Mouse (Mus musculus) midbrain, embryonic 13.5 days (tissue): ENCODE measurements around the gene 4930451I11Rik. TPM values are rescaled to one million over a fixed set of nuclear protein-coding genes. Genes with fewer than 3 reads are reported as not detected.

ENCODE experiments used
- ATAC-seq: fragments of 200-750 bp; cut with Nextera tagmentation; 2 replicates; pipeline ENCODE4 v1.8.0; 2017; ENCODE audit warnings: mild to moderate bottlenecking, moderate TSS enrichment, moderate library complexity
- H3K27ac ChIP-seq: fragments of 300-500 bp; sonication (generic); 2 replicates; pipeline ENCODE4 v1.5.1; 2015; ENCODE audit warnings: inconsistent platforms, mild to moderate bottlenecking, moderate library complexity
- H3K27me3 ChIP-seq: fragments of 300-500 bp; sonication (generic); 2 replicates; pipeline ENCODE4 v1.6.1; 2015; ENCODE audit warnings: mild to moderate bottlenecking, inconsistent platforms
- H3K36me3 ChIP-seq: fragments of 300-500 bp; sonication (generic); 2 replicates; pipeline ENCODE4 v1.6.1; 2015; ENCODE audit warnings: mild to moderate bottlenecking, inconsistent platforms
- H3K4me1 ChIP-seq: fragments of 300-500 bp; sonication (generic); replicated peaks from 2 replicates; pipeline ENCODE4 v1.6.1; 2015; ENCODE audit warnings: inconsistent platforms
- H3K4me2 ChIP-seq: fragments of 300-500 bp; sonication (generic); replicated peaks from 2 replicates; pipeline ENCODE4 v1.6.1; 2015; ENCODE audit warnings: moderate library complexity, mild to moderate bottlenecking, inconsistent platforms
- H3K4me3 ChIP-seq: fragments of 300-500 bp; sonication (generic); replicated peaks from 2 replicates; pipeline ENCODE4 v1.5.1; 2015; ENCODE audit warnings: mild to moderate bottlenecking, inconsistent platforms
- H3K9ac ChIP-seq: fragments of 300-500 bp; sonication (generic); replicated peaks from 2 replicates; pipeline ENCODE4 v1.6.1; 2015; ENCODE audit warnings: mild to moderate bottlenecking, inconsistent platforms
- H3K9me3 ChIP-seq: fragments of 300-500 bp; sonication (generic); 2 replicates; pipeline ENCODE4 v1.6.1; 2016; ENCODE audit warnings: mild to moderate bottlenecking, inconsistent platforms
- WGBS: fragments of 180-500 bp; shearing (Covaris S2); methylation state at CpG from one replicate; pipeline ENCODE4 v1.1.7; 2015; 5-methylcytosine and 5-hydroxymethylcytosine counted together
- polyA plus RNA-seq: library from polyadenylated mRNA; unstranded; fragments of >200 nt; fragmentation: Nextera tagmentation; extraction: Ambion mirVana; gene quantifications from 2 replicates; pipeline ENCODE4 v1.2.1, GENCODE M21; 2015

4930451I11Rik gene
- not detected in 2 replicates for polyA plus RNA-seq

- H3K4me2 ChIP-seq, result peak within 1 kb of the TSS; percentile 59
- peaks cover 34% of the 10 kb centered on the region for H3K4me1 ChIP-seq
- H3K4me3 ChIP-seq, result peak within 1 kb of the TSS; percentile 33
- 60% methylated on average over 5 of the region's 5 CpGs for WGBS
- H3K27me3 ChIP-seq, result no peaks in the 10 kb centered on the region
- H3K36me3 ChIP-seq, result peaks cover 27% of the 10 kb centered on the region
- H3K9me3 ChIP-seq, result no peaks in the 10 kb centered on the region
- 0 out of 2 replicates have a peak, but pooled peaks have one; percentile 28 for ATAC-seq
- H3K27ac ChIP-seq, result peak within 1 kb of the TSS; percentile 45; the same call in 1 of the 2 replicates
- peak within 1 kb of the TSS; percentile 25 for H3K9ac ChIP-seq
Observed at GRCm38 (mm10) chr7:126831539-126831938, at the start of gene 4930451I11Rik. TSS of gene 4930451I11Rik (minus strand) at chr7:126831639.

DNA sequence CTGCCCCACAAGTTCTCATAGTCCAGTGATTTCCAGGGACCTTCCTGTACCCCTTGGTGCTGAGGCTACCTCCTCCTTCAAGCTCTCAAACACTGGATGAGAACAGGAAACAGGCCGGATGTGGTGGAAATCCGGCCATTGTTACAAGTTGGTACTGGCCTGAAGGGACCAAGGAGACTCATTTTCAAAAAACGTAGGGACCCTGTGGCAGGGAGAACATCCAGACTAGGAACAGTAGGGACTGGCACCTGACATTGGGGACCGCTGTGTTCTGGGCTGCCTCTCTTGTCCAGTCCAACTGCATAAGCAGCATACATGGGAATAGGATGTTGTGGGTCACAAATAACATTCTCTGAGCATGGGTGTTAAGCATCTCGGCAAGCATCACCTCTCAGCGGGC is 49.6 kb upstream of the 4930451I11Rik start:
- Histone ChIP-seq H3K27me3 (no peaks in the 10 kb centered on the region), H3K36me3 (peaks cover 44% of the 10 kb centered on the region), H3K4me2 (peak overlapping the region; percentile 93), H3K27ac (no peak overlapping the region; the same call in 1 of the 2 replicates), H3K9me3 (no peaks in the 10 kb centered on the region), H3K4me1 (peaks cover 37% of the 10 kb centered on the region), H3K9ac (peak overlapping the region; percentile 91), H3K4me3 (peak overlapping the region; percentile 69)
- no peak for ATAC-seq
- 83% methylated on average over 6 of the region's 6 CpGs for whole genome bisulfite sequencing

GRCm38 (mm10) chr7:126877239-126877638 is 45.8 kb upstream of the 4930451I11Rik start:
- H3K36me3 ChIP-seq, result peaks cover 83% of the 10 kb centered on the region
- H3K9ac ChIP-seq, result no peak overlapping the region
- H3K27me3 ChIP-seq, result no peaks in the 10 kb centered on the region
- no peaks in the 10 kb centered on the region for H3K9me3 ChIP-seq
- peaks cover 22% of the 10 kb centered on the region for H3K4me1 ChIP-seq
- no peak overlapping the region for H3K4me2 ChIP-seq
- no peak overlapping the region for H3K27ac ChIP-seq
- WGBS, result 100% methylated on average over 1 of the region's 1 CpGs
- ATAC-seq, result no peak
- no peak overlapping the region for H3K4me3 ChIP-seq

DNA sequence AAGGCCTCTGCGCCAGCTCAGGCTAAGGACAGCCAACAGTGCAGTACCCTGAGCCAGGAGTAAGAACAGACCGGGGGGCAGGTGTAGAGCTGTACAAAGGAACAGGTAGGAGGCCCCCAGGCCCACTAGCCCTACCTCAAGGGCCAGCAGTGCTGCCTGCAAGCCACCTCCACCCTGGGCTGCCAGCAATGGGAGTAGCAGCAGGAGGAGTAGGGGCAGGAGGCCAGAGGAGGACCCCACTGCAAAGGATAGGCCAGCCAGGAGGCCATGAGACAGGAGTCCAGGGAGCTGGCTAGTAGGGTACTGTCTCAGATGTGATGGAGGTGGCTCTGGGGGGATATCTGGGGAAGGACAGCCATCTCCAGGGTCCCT is 39.1 kb upstream of the 4930451I11Rik start:
- no peaks in the 10 kb centered on the region for H3K27me3 ChIP-seq
- H3K9me3 ChIP-seq, result no peaks in the 10 kb centered on the region
- H3K4me3 ChIP-seq, result no peak overlapping the region
- H3K36me3 ChIP-seq, result peaks cover 100% of the 10 kb centered on the region
- H3K4me2 ChIP-seq, result no peak overlapping the region
- H3K9ac ChIP-seq, result no peak overlapping the region
- 100% methylated on average over 2 of the region's 2 CpGs for WGBS
- no peaks in the 10 kb centered on the region for H3K4me1 ChIP-seq
- ATAC-seq, result no peak
- no peak overlapping the region for H3K27ac ChIP-seq

GRCm38 (mm10) chr7:126869780-126870519 is 38.5 kb upstream of the 4930451I11Rik start:
- no peak overlapping the region for H3K4me2 ChIP-seq
- H3K4me1 ChIP-seq, result no peaks in the 10 kb centered on the region
- H3K9me3 ChIP-seq, result no peaks in the 10 kb centered on the region
- peaks cover 100% of the 10 kb centered on the region for H3K36me3 ChIP-seq
- no peak overlapping the region for H3K9ac ChIP-seq
- H3K27ac ChIP-seq, result no peak overlapping the region
- no peak overlapping the region for H3K4me3 ChIP-seq
- H3K27me3 ChIP-seq, result no peaks in the 10 kb centered on the region
- no peak for ATAC-seq
- WGBS, result 94% methylated on average over 23 of the region's 23 CpGs

DNA sequence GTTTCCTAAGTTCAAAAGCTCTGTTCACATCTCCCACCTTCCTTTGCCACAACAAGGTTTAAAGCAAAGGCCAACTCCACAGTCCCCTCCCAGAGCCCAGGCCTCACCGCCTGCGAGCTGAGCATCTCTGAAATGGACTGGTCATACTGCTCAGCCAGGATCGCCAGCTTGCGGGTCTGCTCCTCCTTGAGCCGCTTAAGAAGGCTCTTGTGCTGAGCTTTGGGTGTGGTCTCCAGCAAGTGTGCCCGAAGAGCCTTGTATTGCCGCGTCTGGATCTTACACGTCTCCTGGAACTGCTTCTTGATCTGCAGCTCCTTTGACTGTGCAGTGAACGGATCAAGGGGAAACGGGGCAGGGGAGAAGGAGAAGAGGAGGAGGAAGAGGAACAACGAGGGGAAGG is 36.6 kb upstream of the 4930451I11Rik start:
- no peak for ATAC-seq
- no peak overlapping the region for H3K4me3 ChIP-seq
- 83% methylated on average over 12 of the region's 12 CpGs for WGBS
- H3K9me3 ChIP-seq, result no peaks in the 10 kb centered on the region
- no peak overlapping the region for H3K9ac ChIP-seq
- peaks cover 93% of the 10 kb centered on the region for H3K36me3 ChIP-seq
- H3K27me3 ChIP-seq, result no peaks in the 10 kb centered on the region
- H3K4me1 ChIP-seq, result peaks cover 15% of the 10 kb centered on the region
- no peak overlapping the region for H3K4me2 ChIP-seq
- H3K27ac ChIP-seq, result no peak overlapping the region

GRCm38 (mm10) chr7:126867534-126867933 is 36.1 kb upstream of the 4930451I11Rik start:
- no peaks in the 10 kb centered on the region for H3K9me3 ChIP-seq
- peaks cover 20% of the 10 kb centered on the region for H3K4me1 ChIP-seq
- H3K27me3 ChIP-seq, result no peaks in the 10 kb centered on the region
- ATAC-seq, result no peak
- 86% methylated on average over 2 of the region's 2 CpGs for WGBS
- no peak overlapping the region for H3K27ac ChIP-seq
- no peak overlapping the region for H3K4me2 ChIP-seq
- peaks cover 88% of the 10 kb centered on the region for H3K36me3 ChIP-seq
- no peak overlapping the region for H3K4me3 ChIP-seq
- H3K9ac ChIP-seq, result no peak overlapping the region

GRCm38 (mm10) chr7:126863791-126864190 is 32.4 kb upstream of the 4930451I11Rik start:
- no peaks in the 10 kb centered on the region for H3K27me3 ChIP-seq
- ATAC-seq, result no peak
- peaks cover 65% of the 10 kb centered on the region for H3K36me3 ChIP-seq
- H3K4me2 ChIP-seq, result peak overlapping the region; percentile 83
- H3K27ac ChIP-seq, result peak overlapping the region; percentile 84
- peaks cover 30% of the 10 kb centered on the region for H3K4me1 ChIP-seq
- H3K4me3 ChIP-seq, result peak overlapping the region; percentile 66
- no peaks in the 10 kb centered on the region for H3K9me3 ChIP-seq
- peak overlapping the region; percentile 66 for H3K9ac ChIP-seq
- WGBS, result 68% methylated on average over 6 of the region's 6 CpGs

DNA sequence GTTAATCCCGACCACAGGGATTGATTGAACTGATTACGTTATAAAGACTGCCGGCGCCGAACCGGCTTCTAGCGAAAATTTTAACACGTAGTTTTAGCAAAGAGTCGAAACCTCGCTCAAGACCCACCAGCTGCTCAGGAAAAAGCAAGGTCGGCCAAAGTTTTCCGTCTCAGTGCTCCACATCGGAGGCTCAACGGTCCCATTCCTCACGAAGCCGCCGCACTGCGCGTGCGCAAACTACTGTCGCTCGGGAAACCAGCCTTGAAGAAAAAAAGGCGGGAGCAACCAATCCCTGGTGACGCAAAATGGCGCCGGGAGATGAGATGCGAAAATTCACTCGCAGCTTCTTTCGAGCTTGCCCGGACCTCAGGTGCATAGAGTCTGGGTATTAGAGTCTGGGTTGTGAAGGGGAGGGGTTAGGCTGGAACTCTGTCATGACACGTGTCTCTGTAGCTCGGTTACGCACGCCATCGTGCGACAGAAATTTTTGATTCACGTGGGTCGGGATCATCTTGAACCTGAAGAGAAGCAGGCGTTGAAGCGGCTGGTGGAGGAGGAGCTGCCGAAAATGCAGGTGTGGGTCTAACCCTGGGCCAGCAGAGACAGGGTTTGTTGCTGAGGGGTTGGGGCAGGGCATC is 30.8 kb upstream of the 4930451I11Rik start, which contains the start of gene Ino80e:
Ino80e (minus strand) TSS at position 231 of the 638 bp plus-strand sequence.
- peak within 1 kb of the TSS; percentile 66 for H3K9ac ChIP-seq
- H3K27ac ChIP-seq, result peak within 1 kb of the TSS; percentile 84
- peaks cover 30% of the 10 kb centered on the region for H3K4me1 ChIP-seq
- WGBS, result under 1% methylated on average over 41 of the region's 41 CpGs
- no peaks in the 10 kb centered on the region for H3K9me3 ChIP-seq
- H3K4me3 ChIP-seq, result peak within 1 kb of the TSS; percentile 66
- H3K36me3 ChIP-seq, result peaks cover 60% of the 10 kb centered on the region
- no peaks in the 10 kb centered on the region for H3K27me3 ChIP-seq
- peak within 1 kb of the TSS; percentile 83 for H3K4me2 ChIP-seq
- peak; percentile 81 for ATAC-seq

GRCm38 (mm10) chr7:126861429-126862130 is 30.1 kb upstream of the 4930451I11Rik start, which contains the start of gene Hirip3:
TSS of gene Hirip3 (plus strand) at chr7:126861972.
- 3% methylated on average over 42 of the region's 42 CpGs for WGBS
- Histone ChIP-seq H3K27me3 (no peaks in the 10 kb centered on the region), H3K4me1 (peaks cover 30% of the 10 kb centered on the region), H3K9ac (peak within 1 kb of the TSS; percentile 66), H3K27ac (peak within 1 kb of the TSS; percentile 84), H3K9me3 (no peaks in the 10 kb centered on the region), H3K4me2 (peak within 1 kb of the TSS; percentile 83), H3K36me3 (peaks cover 60% of the 10 kb centered on the region), H3K4me3 (peak within 1 kb of the TSS; percentile 66)
- peak; percentile 90 for ATAC-seq

- 79% methylated on average over 5 of the region's 5 CpGs for WGBS
- Histone ChIP-seq H3K27me3 (no peaks in the 10 kb centered on the region), H3K27ac (no peak overlapping the region), H3K9ac (peak overlapping the region; percentile 66), H3K36me3 (peaks cover 60% of the 10 kb centered on the region), H3K9me3 (no peaks in the 10 kb centered on the region), H3K4me3 (peak overlapping the region; percentile 66), H3K4me2 (peak overlapping the region; percentile 83), H3K4me1 (peaks cover 30% of the 10 kb centered on the region)
- no peak for ATAC-seq
Observed at GRCm38 (mm10) chr7:126860987-126861386, 29.5 kb upstream of the 4930451I11Rik start.
